Mouse (Mus musculus): Measurements from ENCODE around the gene Prr36.

GRCm38 (mm10) chr8:4166881-4167525, 50.3 kb downstream of the Prr36 start:
- TF ChIP-seq EP300 (IDR thresholded peaks at IDR 0.05), result no peak
- no peak for TF ChIP-seq CTCF (IDR thresholded peaks at IDR 0.05)

Data from lung, postnatal 0 days (tissue).